Mouse (Mus musculus): ENCODE results near the gene Trpc2. TPM values are rescaled to one million over a fixed set of nuclear protein-coding genes. Genes with fewer than 3 reads are reported as not detected.

Gene Trpc2
- total RNA-seq, 2 experiments from 2014 or later, result 0.17 to 0.28 TPM

DNA sequence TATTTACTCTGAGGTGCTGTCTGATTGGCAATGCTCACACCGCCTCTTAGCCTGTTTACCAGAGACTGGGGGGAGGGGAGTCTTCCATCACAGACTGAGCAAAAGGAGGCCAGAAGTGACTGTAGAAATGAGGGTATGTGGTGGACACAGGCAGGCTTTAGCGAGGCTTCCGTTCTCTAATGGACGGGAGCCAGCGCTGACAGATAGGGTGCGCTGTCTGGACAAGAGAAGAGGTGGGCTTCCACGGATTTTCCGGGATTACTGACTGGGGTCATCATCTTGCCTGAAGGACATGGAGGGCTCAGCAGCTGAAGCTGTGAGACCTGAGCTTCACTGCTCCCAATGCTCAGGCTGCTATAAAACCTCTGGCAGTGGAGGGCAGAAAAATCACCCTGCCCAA is 19.3 kb downstream of the Trpc2 start:
- DNase-seq (ENCODE audit: low spot score in 2 of 2), result no peak

DNA sequence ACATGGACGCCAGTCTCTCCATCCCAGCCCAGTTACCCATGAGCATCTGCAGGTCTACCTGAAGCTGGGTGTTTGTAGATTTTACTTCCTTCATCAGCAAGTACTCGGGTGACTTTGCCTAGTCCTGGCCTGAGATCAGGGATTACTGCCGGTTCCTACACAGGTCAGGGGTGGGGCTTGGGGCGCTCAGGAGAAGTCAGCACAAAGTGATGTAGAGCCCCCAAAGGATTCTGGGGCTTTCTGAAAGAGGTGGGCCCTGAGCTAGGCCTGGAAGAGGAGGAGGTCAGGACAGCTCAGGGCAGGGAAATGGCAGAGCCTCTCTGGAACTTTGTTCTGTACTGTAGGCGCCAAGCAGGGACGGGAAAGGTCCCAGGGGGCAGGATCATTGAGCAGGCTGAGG is 19.8 kb downstream of the Trpc2 start:
- no peak for DNase-seq (ENCODE audit: low spot score in 2 of 2)

GRCm38 (mm10) chr7:102103555-102103954 is 20.6 kb downstream of the Trpc2 start:
- DNase-seq (ENCODE audit: low spot score in 2 of 2), result no peak

- DNase-seq (ENCODE audit: low spot score in 2 of 2), result no peak
Measured at GRCm38 (mm10) chr7:102104126-102104525, 21.2 kb downstream of the Trpc2 start.

DNA sequence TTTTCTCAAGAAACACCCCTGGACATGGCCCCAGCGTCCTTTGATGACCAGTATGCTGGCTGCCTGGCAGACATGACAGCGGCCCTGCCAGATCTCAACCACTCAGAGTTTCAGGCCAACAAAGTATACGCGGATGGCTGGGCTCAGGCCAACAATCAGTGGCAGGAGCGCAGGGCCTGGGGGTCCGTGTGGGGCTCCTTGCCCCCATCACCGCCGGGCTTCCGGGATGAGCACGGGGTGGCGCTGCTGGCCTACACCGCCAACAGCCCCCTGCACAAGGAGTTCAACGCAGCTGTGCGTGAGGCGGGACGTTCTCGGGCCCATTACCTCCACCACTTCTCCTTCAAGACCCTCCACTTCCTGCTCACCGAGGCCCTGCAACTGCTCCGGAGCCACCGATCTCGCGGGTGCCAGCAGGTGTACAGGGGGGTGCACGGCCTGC is 23.8 kb downstream of the Trpc2 start:
- DNase-seq (ENCODE audit: low spot score in 2 of 2), result no peak

GRCm38 (mm10) chr7:102108206-102108605 is 25.3 kb downstream of the Trpc2 start:
- DNase-seq (ENCODE audit: low spot score in 2 of 2), result no peak

GRCm38 (mm10) chr7:102109171-102109570 is 26.3 kb downstream of the Trpc2 start, which contains the start of gene Art5:
Gene Art5 (minus strand): TSS chr7:102109489.
- no peak for DNase-seq (ENCODE audit: low spot score in 2 of 2)

DNA sequence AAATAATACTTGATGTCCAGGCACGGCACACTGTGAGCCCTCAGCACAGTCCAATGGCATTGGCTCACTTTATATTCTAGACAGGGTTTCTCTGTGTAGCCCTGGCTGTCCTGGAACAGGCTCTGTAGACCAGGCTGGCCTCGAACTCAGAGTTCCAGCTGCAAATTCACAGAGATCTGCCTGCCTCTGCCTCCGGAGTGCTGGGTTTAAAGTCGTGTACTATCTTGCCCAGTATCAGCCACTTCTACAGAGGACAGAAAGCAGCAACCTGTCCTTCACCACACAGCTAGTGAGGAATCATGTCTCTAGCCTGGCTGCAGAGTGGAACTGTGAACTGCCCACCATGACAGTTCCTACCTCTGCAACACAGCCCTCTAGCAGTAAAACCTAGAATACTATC is 26.8 kb downstream of the Trpc2 start:
- DNase-seq (ENCODE audit: low spot score in 2 of 2), result no peak

- DNase-seq (ENCODE audit: low spot score in 2 of 2), result no peak
Measured at GRCm38 (mm10) chr7:102113151-102113729, 30.3 kb downstream of the Trpc2 start.

- no peak for DNase-seq (ENCODE audit: low spot score in 2 of 2)
Measured at GRCm38 (mm10) chr7:102116579-102117331, 33.8 kb downstream of the Trpc2 start, which contains the start of gene Chrna10. Gene Chrna10 (minus strand): TSS chr7:102116828.

GRCm38 (mm10) chr7:102117382-102117781 is 34.5 kb downstream of the Trpc2 start:
- DNase-seq (ENCODE audit: low spot score in 2 of 2), result no peak

GRCm38 (mm10) chr7:102120326-102120725 is 37.4 kb downstream of the Trpc2 start:
- DNase-seq (ENCODE audit: low spot score in 2 of 2), result no peak

DNA sequence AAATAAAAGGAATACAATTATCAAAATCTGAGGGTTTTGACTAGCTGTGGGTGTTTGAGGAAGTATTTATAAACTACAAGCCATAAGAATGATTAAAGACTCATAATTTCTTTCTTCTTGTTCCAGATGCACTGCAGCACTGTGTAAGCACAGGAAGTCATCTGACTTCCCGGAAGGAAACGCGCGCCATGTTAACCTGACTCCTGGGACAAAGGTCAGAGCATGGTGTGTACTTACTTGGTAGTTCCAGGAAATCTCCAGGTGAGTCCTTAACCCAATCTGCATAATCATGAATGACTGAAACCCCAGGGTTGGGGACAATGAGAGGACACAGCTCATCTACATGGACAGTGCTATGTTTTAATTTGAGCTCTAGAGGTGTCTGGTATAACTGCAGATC is 49.5 kb downstream of the Trpc2 start:
- DNase-seq (ENCODE audit: low spot score in 2 of 2), result no peak

- DNase-seq (ENCODE audit: low spot score in 2 of 2), result no peak
Measured at GRCm38 (mm10) chr7:102137464-102137863, 54.5 kb downstream of the Trpc2 start.

GRCm38 (mm10) chr7:102137898-102138297 is 55.0 kb downstream of the Trpc2 start:
- DNase-seq (ENCODE audit: low spot score in 2 of 2), result no peak

Other genes with a start within 250 kb of the Trpc2 start
- gene Inppl1, start 244.9 kb upstream of the Trpc2 start, total RNA-seq (2021), result 100 to 1,000 TPM in 1 of 2 experiments, 10 to 100 TPM in 1; 89.5 to 100 TPM
- 1 to 10 TPM; 2.8 to 3.0 TPM for gene Folr2, start 225.9 kb upstream of the Trpc2 start, total RNA-seq (2021)
- 10 to 100 TPM; 34.3 to 35.5 TPM for gene Anapc15, start 219.4 kb upstream of the Trpc2 start, total RNA-seq (2021)
- 10 to 100 TPM in 1 of 2 experiments, 1 to 10 TPM in 1; 1.9 to 29.1 TPM for gene Folr1, start 212.3 kb upstream of the Trpc2 start, total RNA-seq (2021)
- gene Lamtor1, start 177.2 kb upstream of the Trpc2 start, total RNA-seq (2021), result 100 to 1,000 TPM; 101 to 116 TPM
- not detected for gene Tomt, start 176.8 kb upstream of the Trpc2 start, total RNA-seq (2021)
- 1 to 10 TPM; 6.1 to 8.3 TPM for gene Lrrc51, start 149.2 kb upstream of the Trpc2 start, total RNA-seq (2021)
- 100 to 1,000 TPM; 179 to 203 TPM for gene Numa1, start 149.0 kb upstream of the Trpc2 start, total RNA-seq (2021)
- gene Il18bp, start 64.4 kb upstream of the Trpc2 start, total RNA-seq (2021), result 10 to 100 TPM; 11.5 to 11.6 TPM
- gene Rnf121, start 17.6 kb upstream of the Trpc2 start, total RNA-seq (2021), result 10 to 100 TPM; 31.9 to 33.3 TPM
- 10 to 100 TPM; 24.0 to 24.4 TPM for gene Xndc1, start 17.6 kb upstream of the Trpc2 start, total RNA-seq (2021)
- gene Xntrpc, start 17.4 kb upstream of the Trpc2 start, total RNA-seq (2021), result 1 to 10 TPM; 2.1 to 2.4 TPM
- 1 to 10 TPM; 2.0 to 7.7 TPM for gene Art1, start 18.6 kb downstream of the Trpc2 start, total RNA-seq (2021)
- under 1 TPM; 0.45 to 0.93 TPM for gene Art5, start 26.4 kb downstream of the Trpc2 start, total RNA-seq (2021)
- not detected for gene Chrna10, start 33.7 kb downstream of the Trpc2 start, total RNA-seq (2021)
- gene Nup98, start 127.1 kb downstream of the Trpc2 start, total RNA-seq (2021), result 10 to 100 TPM; 61.4 to 67.3 TPM
- 100 to 1,000 TPM; 130 TPM for gene Pgap2, start 127.1 kb downstream of the Trpc2 start, total RNA-seq (2021)
- gene Rhog, start 172.9 kb downstream of the Trpc2 start, total RNA-seq (2021), result 10 to 100 TPM; 57.3 to 57.5 TPM
- 10 to 100 TPM; 68.2 to 74.1 TPM for gene Stim1, start 184.7 kb downstream of the Trpc2 start, total RNA-seq (2021)

Data from adrenal gland, postnatal 4 days (tissue).